ENCODE assay signal across 8 mouse cellular contexts in genomic region chr5:30959198-30959854, GRCm38 (mm10). TPM values are rescaled to one million over a fixed set of nuclear protein-coding genes. Genes with fewer than 3 reads are reported as not detected.
DNase-seq lines count a peak whose midpoint lies in the region; ATAC-seq lines count a peak whose summit lies in the region.

No protein-coding gene starts in this region.

- no peaks in the 10 kb centered on the region for H3K9me3 ChIP-seq in hindbrain, embryonic 14.5 days (ENCODE audit: control insufficient read depth, low read length)
- no peaks in the 10 kb centered on the region for H3K9me3 ChIP-seq in liver, embryonic 11.5 days (ENCODE audit: control insufficient read depth, low read length)

- peaks cover 36% of the 10 kb centered on the region for H3K36me3 ChIP-seq in hindbrain, embryonic 14.5 days (replicated peaks; ENCODE audit: control insufficient read depth, insufficient read depth)
- H3K36me3 ChIP-seq in liver, embryonic 11.5 days (ENCODE audit: control insufficient read depth, insufficient read depth, low read length), result peaks cover 25% of the 10 kb centered on the region

- peak overlapping the region; percentile 91 for H3K4me2 ChIP-seq in hindbrain, embryonic 14.5 days (replicated peaks)
- H3K4me2 ChIP-seq in liver, embryonic 11.5 days, result peak overlapping the region; percentile 71

- no peaks in the 10 kb centered on the region for H3K27me3 ChIP-seq in hindbrain, embryonic 14.5 days (ENCODE audit: control insufficient read depth, insufficient read depth, low read length)
- H3K27me3 ChIP-seq in liver, embryonic 11.5 days (replicated peaks; ENCODE audit: control insufficient read depth, insufficient read depth, low read length), result no peaks in the 10 kb centered on the region

- peak; percentile 20 for DNase-seq in embryo, embryonic 10 days (ENCODE audit: low spot score)
- DNase-seq in embryo, embryonic 10.5 days (ENCODE audit: low spot score), result no peak
- peak; percentile 21 for DNase-seq in MN1 (ENCODE audit: low spot score)
- no peak for DNase-seq in hindbrain, embryonic 14.5 days (ENCODE audit: low spot score)
- no peak for DNase-seq in liver, embryonic 11.5 days (ENCODE audit: low spot score)
- peak; percentile 76 for DNase-seq in yolk sac, embryonic 10.5 days (ENCODE audit: low spot score)
- DNase-seq in frontal cortex, postnatal 25 days (ENCODE audit: low spot score in 2 of 2), result no peak
- DNase-seq in thymus, adult 18-20 months, result no peak

- 39% methylated on average over 19 of the region's 19 CpGs for WGBS in hindbrain, embryonic 14.5 days
- 34% methylated on average over 19 of the region's 19 CpGs for WGBS in liver, embryonic 11.5 days

- peak overlapping the region; percentile 90 for H3K4me3 ChIP-seq in hindbrain, embryonic 14.5 days (replicated peaks; ENCODE audit: low read length)
- H3K4me3 ChIP-seq in liver, embryonic 11.5 days (ENCODE audit: low read depth, low read length), result peak overlapping the region; percentile 76

- H3K27ac ChIP-seq in hindbrain, embryonic 14.5 days, result peak overlapping the region; percentile 87
- peak overlapping the region; percentile 62; the same call in 1 of the 2 replicates for H3K27ac ChIP-seq in liver, embryonic 11.5 days (ENCODE audit: low read depth, low read length)

- peak overlapping the region; percentile 88 for H3K9ac ChIP-seq in hindbrain, embryonic 14.5 days
- peak overlapping the region; percentile 79 for H3K9ac ChIP-seq in liver, embryonic 11.5 days (ENCODE audit: low read depth, low read length)

- H3K4me1 ChIP-seq in hindbrain, embryonic 14.5 days (replicated peaks; ENCODE audit: control insufficient read depth, insufficient read depth, low read length), result peaks cover 22% of the 10 kb centered on the region
- H3K4me1 ChIP-seq in liver, embryonic 11.5 days (replicated peaks; ENCODE audit: control insufficient read depth, insufficient read depth, low read length), result peaks cover 17% of the 10 kb centered on the region

- no peak for ATAC-seq in hindbrain, embryonic 14.5 days (ENCODE audit: low FRiP score)
- ATAC-seq in liver, embryonic 11.5 days (replicated peaks; ENCODE audit: low FRiP score), result no peak; the same call in 1 of the 2 replicates

RNA-seq across cellular contexts. Expression of gene Preb, which starts 0.8 kb away (rescaled TPM):
- 71.3 and 78.6 TPM in 2 replicates for polyA plus RNA-seq in hindbrain, embryonic 14.5 days (2014; fragmentation: Nextera tagmentation; extraction: Ambion mirVana)
- polyA plus RNA-seq in liver, embryonic 11.5 days (2014; fragmentation: Nextera tagmentation; extraction: Ambion mirVana), result 111 and 118 TPM in 2 replicates

RNA-seq across cellular contexts. Expression of gene Tcf23, which starts 9.1 kb away (rescaled TPM):
- polyA plus RNA-seq in hindbrain, embryonic 14.5 days (2014; fragmentation: Nextera tagmentation; extraction: Ambion mirVana), result 0.04 TPM in 1 of 2 replicates, not detected in the other
- 0.04 TPM in 2 replicates for polyA plus RNA-seq in liver, embryonic 11.5 days (2014; fragmentation: Nextera tagmentation; extraction: Ambion mirVana)

RNA-seq across cellular contexts. Expression of gene Cgref1, which starts 13.9 kb away (rescaled TPM):
- polyA plus RNA-seq in hindbrain, embryonic 14.5 days (2014; fragmentation: Nextera tagmentation; extraction: Ambion mirVana), result 62.4 and 71.4 TPM in 2 replicates
- 5.4 and 8.2 TPM in 2 replicates for polyA plus RNA-seq in liver, embryonic 11.5 days (2014; fragmentation: Nextera tagmentation; extraction: Ambion mirVana)

RNA-seq across cellular contexts. Expression of gene Khk, which starts 38.1 kb away (rescaled TPM):
- 9.0 and 11.2 TPM in 2 replicates for polyA plus RNA-seq in hindbrain, embryonic 14.5 days (2014; fragmentation: Nextera tagmentation; extraction: Ambion mirVana)
- 58.6 and 60.2 TPM in 2 replicates for polyA plus RNA-seq in liver, embryonic 11.5 days (2014; fragmentation: Nextera tagmentation; extraction: Ambion mirVana)

RNA-seq across cellular contexts. Expression of gene Emilin1, which starts 46.1 kb away (rescaled TPM):
- polyA plus RNA-seq in hindbrain, embryonic 14.5 days (2014; fragmentation: Nextera tagmentation; extraction: Ambion mirVana), result 14.1 and 17.1 TPM in 2 replicates
- 89.5 and 95.1 TPM in 2 replicates for polyA plus RNA-seq in liver, embryonic 11.5 days (2014; fragmentation: Nextera tagmentation; extraction: Ambion mirVana)

Comparison
In these comparisons a context has a peak if more than half of its experiments do, and no peak if none do; other contexts are left out.
1. DNase-seq: peak in embryo, embryonic 10 days (single experiment), MN1 (single experiment) and yolk sac, embryonic 10.5 days (single experiment); none in embryo, embryonic 10.5 days (single experiment), hindbrain, embryonic 14.5 days (single experiment), liver, embryonic 11.5 days (single experiment), frontal cortex, postnatal 25 days (0 of 2) and thymus, adult 18-20 months (0 of 2).